Mouse (Mus musculus) heart, embryonic 14.5 days (tissue): Measurements from ENCODE around the gene Gm10037. TPM values are rescaled to one million over a fixed set of nuclear protein-coding genes. Genes with fewer than 3 reads are reported as not detected.
"Not testable (repeated sequence)": the region's sequence is repeated elsewhere in the genome, so short reads cannot be mapped to it uniquely, and the experiment has no call there.

Experiments used
- ATAC-seq: fragments of 200-750 bp; cut with Nextera tagmentation; 2 replicates; pipeline ENCODE4 v1.8.0; 2017; ENCODE audit warnings: low read depth, moderate TSS enrichment; ENCODE audit not compliant: insufficient number of reproducible peaks, insufficient read depth, low FRiP score
- H3K27ac ChIP-seq, 2 experiments: fragments of 200-500 bp in 1 of 2; fragments of 300-500 bp in 1 of 2; sonication (generic) in 1 of 2; replicated peaks in 1 of 2; 2 replicates each; pipeline ENCODE4 v1.5.1; 2012 to 2014; ENCODE audit warnings: low read depth in 2 of 2, low read length in 2 of 2, control low read depth in 1 of 2, mild to moderate bottlenecking in 1 of 2, mixed read lengths in 1 of 2; ENCODE audit not compliant: control insufficient read depth in 1 of 2, insufficient read depth in 1 of 2
- H3K27me3 ChIP-seq: fragments of 300-500 bp; sonication (generic); 2 replicates; pipeline ENCODE4 v1.6.1; 2014; ENCODE audit warnings: mild to moderate bottlenecking, low read length, control low read depth; ENCODE audit not compliant: control insufficient read depth, insufficient read depth
- H3K36me3 ChIP-seq: fragments of 300-500 bp; sonication (generic); 2 replicates; pipeline ENCODE4 v1.6.1; 2014; ENCODE audit warnings: mild to moderate bottlenecking, control low read depth, low read length, mixed read lengths; ENCODE audit not compliant: control insufficient read depth, insufficient read depth
- H3K4me1 ChIP-seq, 2 experiments: fragments of 200-500 bp in 1 of 2; fragments of 300-500 bp in 1 of 2; sonication (generic) in 1 of 2; 2 replicates each; pipeline ENCODE4 v1.6.1; 2012 to 2014; ENCODE audit warnings: low read length in 2 of 2, control low read depth in 1 of 2, mixed read lengths in 1 of 2; ENCODE audit not compliant: control insufficient read depth in 2 of 2, insufficient read depth in 2 of 2
- H3K4me2 ChIP-seq: fragments of 300-500 bp; sonication (generic); 2 replicates; pipeline ENCODE4 v1.6.1; 2014; ENCODE audit warnings: mild to moderate bottlenecking, low read length
- H3K4me3 ChIP-seq, 2 experiments: fragments of 200-500 bp in 1 of 2; fragments of 300-500 bp in 1 of 2; sonication (generic) in 1 of 2; 2 replicates each; pipeline ENCODE4 v1.5.1; 2012 to 2014; ENCODE audit warnings: low read length in 2 of 2, mild to moderate bottlenecking in 2 of 2, control low read depth in 1 of 2, low read depth in 1 of 2, moderate library complexity in 1 of 2; ENCODE audit not compliant: control insufficient read depth in 1 of 2, insufficient read depth in 1 of 2
- H3K9ac ChIP-seq: fragments of 300-500 bp; sonication (generic); 2 replicates; pipeline ENCODE4 v1.6.1; 2014; ENCODE audit warnings: mild to moderate bottlenecking, low read length
- H3K9me3 ChIP-seq: fragments of 300-500 bp; sonication (generic); 2 replicates; pipeline ENCODE4 v1.6.1; 2016; ENCODE audit warnings: low read length, control low read depth; ENCODE audit not compliant: control insufficient read depth
- WGBS: fragments of 180-500 bp; shearing (Covaris S2); extraction: QIAGEN DNeasy Blood & Tissue Kit; methylation state at CpG from one replicate; pipeline ENCODE4 v1.1.7; 2014; 5-methylcytosine and 5-hydroxymethylcytosine counted together
- polyA plus RNA-seq: library from polyadenylated mRNA; unstranded; fragments of >200 nt; fragmentation: Nextera tagmentation; extraction: Ambion mirVana; gene quantifications from 2 replicates; pipeline ENCODE4 v1.2.1, GENCODE M21; 2014

The Gm10037 gene
- 0.55 and 2.1 TPM in 2 replicates for polyA plus RNA-seq

DNA sequence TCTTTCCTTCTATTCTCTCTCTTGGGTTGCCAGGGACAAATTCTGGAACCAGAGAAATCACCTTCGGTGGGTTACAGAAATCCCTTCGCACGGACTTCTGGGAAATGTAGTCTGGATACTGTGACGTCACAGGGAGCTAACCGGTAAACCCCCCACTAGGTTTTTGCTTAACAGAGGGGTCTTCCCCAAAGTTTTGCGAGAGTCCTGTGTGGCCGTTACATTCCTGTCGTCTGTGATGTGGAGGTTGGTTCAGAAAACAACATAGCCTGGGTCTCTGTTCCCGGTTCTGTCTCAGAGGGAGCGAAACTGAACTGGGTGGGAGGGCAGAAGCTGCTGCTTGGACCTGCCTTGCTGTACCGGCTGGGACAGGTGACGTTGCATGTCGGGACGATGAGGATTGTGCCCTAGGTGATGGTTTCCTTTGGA is at the start of gene Gm10037:
Gm10037 (plus strand) TSS at position 196 of the 426 bp plus-strand sequence.
- H3K27ac ChIP-seq, result no peak within 1 kb of the TSS

DNA sequence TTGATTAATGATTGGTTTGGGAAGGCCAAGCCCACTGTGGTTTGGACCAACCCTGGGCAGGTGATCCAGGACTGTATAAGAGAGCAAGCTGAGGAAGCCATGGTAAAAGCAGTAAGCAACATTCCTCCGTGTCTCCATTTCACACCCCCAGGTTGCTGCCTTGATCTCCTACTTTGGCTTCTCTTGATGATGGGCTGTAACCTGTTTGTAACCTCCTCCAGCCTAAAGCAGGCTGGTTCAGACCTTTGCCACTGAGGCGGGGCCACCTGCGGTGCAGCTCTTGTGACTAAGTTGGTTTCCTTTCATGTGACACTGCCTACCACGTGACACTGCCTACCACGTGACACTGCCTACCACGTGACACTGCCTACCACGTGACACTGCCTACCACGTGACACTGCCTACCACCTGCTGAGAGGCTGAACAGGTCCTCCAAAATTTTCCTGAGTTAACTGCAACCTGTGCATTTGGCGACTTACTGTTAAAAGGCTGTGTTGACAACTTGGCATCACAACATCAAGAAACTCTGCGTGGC is 38.9 kb upstream of the Gm10037 start:
- WGBS, result 90% methylated on average over 10 of the region's 10 CpGs
- H3K36me3 ChIP-seq, result peaks cover 4% of the 10 kb centered on the region; the same call in 1 of the 2 replicates
- no peak for ATAC-seq
- 0 out of 2 replicates have a peak, but pooled peaks cover 3% of the 10 kb centered on the region for H3K9me3 ChIP-seq
- H3K4me1 ChIP-seq, result no peaks in the 10 kb centered on the region
- no peaks in the 10 kb centered on the region for H3K27me3 ChIP-seq
- no peak overlapping the region for H3K27ac ChIP-seq
- H3K4me3 ChIP-seq, result no peak overlapping the region
- H3K4me2 ChIP-seq, result no peak overlapping the region
- no peak overlapping the region for H3K9ac ChIP-seq

More for the DNA sequence above, at the start of gene Gm10037:
- WGBS, result 3% methylated on average over 14 of the region's 14 CpGs
- peaks cover 9% of the 10 kb centered on the region for H3K36me3 ChIP-seq
- H3K4me3 ChIP-seq, result peak within 1 kb of the TSS; percentile 50 to 87
- no peaks in the 10 kb centered on the region for H3K4me1 ChIP-seq
- peaks cover 5% of the 10 kb centered on the region; the same call in 1 of the 2 replicates for H3K9me3 ChIP-seq
- peak within 1 kb of the TSS; percentile 77 for H3K9ac ChIP-seq
- peak within 1 kb of the TSS; percentile 78 for H3K4me2 ChIP-seq
- no peak for ATAC-seq
- H3K27me3 ChIP-seq, result no peaks in the 10 kb centered on the region

DNA sequence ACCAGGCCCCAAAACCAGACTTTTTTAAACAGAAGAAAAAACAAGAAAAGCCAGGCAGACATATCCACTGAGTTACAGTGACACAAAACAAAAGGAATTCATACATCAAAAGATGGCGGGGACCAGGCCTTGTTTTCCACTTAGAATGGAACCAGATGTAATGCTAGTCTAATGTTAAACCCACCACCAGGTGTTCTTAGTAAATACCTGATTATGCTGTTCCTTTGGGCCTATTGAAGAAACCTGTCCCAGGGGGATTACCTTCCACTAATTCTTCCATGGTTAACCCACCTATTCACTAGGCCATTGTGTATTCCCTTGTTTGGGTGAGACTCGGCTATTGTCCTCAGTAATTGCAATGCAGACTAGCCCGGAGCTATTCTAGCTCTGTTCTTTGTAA is 32.3 kb upstream of the Gm10037 start:
- Histone ChIP-seq H3K9ac (no peak overlapping the region), H3K36me3 (no peaks in the 10 kb centered on the region), H3K9me3 (no peaks in the 10 kb centered on the region), H3K4me1 (no peaks in the 10 kb centered on the region), H3K4me2 (no peak overlapping the region), H3K4me3 (no peak overlapping the region), H3K27me3 (no peaks in the 10 kb centered on the region), H3K27ac (no peak overlapping the region)
- 89% methylated on average over 3 of the region's 3 CpGs for WGBS
- no peak for ATAC-seq

DNA sequence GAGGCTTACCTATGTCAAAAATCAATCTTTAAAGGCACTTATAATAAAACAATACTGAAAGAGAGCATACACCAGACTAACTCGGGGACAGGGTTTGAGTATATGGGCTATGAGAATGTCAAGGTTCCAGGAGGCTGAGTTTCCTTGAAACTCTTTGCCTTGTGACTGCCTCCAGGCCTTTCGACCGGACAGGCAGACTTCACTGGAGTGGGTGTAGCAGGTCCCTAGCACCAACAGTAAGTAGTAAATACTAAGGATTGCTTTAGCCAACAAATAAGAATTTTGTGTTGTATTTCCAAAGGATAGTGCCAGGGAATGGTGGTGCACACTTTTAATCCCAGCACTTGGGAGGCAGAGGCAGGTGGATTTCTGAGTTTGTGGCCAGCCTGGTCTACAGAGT is 31.8 kb upstream of the Gm10037 start:
- not testable (repeated sequence) for H3K4me1 ChIP-seq, H3K27ac ChIP-seq, H3K9me3 ChIP-seq, ATAC-seq, H3K9ac ChIP-seq, H3K4me2 ChIP-seq, H3K36me3 ChIP-seq, H3K27me3 ChIP-seq, H3K4me3 ChIP-seq
- 86% methylated on average over 3 of the region's 3 CpGs for WGBS

DNA sequence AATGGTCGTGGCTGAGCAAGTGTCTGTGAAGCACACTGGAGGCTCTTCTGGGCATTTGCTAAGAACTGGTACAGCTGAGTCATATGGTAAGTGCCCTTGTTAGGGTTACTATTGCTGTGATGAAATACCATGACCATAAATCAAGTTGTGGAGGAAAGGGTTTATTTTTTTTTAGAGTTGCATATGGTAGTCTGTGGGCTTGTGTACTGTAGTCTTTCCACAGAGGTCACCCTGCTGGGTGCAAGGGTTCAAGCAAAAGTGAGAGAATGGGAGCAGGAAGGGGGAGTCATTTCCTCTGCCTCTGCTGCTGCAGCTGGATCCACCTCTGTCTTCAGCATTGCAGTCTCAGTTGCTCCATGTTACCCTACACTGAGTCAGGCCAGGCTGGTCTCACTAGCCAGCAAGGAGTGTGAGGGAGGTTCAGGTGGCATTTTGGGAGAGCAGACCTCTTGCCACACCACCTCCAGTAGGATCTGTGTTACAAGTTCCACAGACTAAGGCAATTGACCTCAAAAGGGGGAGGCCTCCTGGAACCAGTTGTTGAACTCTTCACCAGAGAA is 19.2 kb upstream of the Gm10037 start:
- Histone ChIP-seq H3K27me3 (no peaks in the 10 kb centered on the region), H3K36me3 (no peaks in the 10 kb centered on the region), H3K4me3 (no peak overlapping the region), H3K27ac (no peak overlapping the region), H3K9ac (no peak overlapping the region), H3K9me3 (no peaks in the 10 kb centered on the region), H3K4me2 (no peak overlapping the region), H3K4me1 (no peaks in the 10 kb centered on the region; a peak in 1 of 4 replicates)
- ATAC-seq, result no peak
- WGBS, result 54% methylated on average over 1 of the region's 1 CpGs

DNA sequence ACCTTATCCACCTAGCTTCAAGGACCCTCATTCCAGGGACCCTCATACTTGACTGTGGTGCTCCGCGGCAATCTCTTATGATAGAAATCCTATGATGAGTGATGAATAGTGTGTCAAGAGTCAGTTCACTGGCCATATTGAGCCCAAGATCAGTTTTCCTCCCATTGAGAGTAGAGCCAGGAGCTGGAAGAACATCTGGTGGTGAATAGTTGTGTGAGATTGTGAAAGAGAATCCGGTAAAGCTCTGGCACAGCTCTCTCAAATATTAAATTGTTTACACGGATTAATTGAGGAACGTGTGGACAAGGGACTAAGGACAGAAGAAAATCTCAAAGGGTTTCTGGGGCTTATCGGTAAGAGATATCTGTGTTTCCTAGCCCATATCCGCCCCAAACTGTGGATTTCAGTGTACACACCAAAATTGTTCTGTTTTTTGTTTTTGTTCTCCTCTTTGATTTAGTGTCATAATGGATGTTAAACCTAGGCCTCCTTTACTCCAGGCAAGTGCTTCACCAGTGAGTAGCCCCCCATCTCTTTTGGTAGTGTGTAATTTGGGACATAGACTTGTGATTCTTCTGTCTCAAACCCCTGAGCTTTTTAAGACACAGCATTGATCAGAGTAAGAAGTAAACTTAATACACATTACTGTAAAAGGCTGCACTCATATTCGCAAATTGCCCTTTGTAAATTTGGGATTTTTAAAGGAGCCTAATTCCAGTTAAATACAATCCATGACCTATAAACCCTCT is 17.8 kb upstream of the Gm10037 start:
- WGBS, result 74% methylated on average over 8 of the region's 8 CpGs
- Histone ChIP-seq H3K4me3 (peak overlapping the region in 1 of 2 experiments; percentile 85; a peak in 2 of 4 replicates), H3K4me2 (peak overlapping the region; percentile 79), H3K27me3 (no peaks in the 10 kb centered on the region), H3K4me1 (no peaks in the 10 kb centered on the region; a peak in 1 of 4 replicates), H3K27ac (peak overlapping the region in 1 of 2 experiments; percentile 87; a peak in 1 of 4 replicates), H3K36me3 (no peaks in the 10 kb centered on the region), H3K9me3 (no peaks in the 10 kb centered on the region), H3K9ac (no peak overlapping the region)
- ATAC-seq, result no peak

DNA sequence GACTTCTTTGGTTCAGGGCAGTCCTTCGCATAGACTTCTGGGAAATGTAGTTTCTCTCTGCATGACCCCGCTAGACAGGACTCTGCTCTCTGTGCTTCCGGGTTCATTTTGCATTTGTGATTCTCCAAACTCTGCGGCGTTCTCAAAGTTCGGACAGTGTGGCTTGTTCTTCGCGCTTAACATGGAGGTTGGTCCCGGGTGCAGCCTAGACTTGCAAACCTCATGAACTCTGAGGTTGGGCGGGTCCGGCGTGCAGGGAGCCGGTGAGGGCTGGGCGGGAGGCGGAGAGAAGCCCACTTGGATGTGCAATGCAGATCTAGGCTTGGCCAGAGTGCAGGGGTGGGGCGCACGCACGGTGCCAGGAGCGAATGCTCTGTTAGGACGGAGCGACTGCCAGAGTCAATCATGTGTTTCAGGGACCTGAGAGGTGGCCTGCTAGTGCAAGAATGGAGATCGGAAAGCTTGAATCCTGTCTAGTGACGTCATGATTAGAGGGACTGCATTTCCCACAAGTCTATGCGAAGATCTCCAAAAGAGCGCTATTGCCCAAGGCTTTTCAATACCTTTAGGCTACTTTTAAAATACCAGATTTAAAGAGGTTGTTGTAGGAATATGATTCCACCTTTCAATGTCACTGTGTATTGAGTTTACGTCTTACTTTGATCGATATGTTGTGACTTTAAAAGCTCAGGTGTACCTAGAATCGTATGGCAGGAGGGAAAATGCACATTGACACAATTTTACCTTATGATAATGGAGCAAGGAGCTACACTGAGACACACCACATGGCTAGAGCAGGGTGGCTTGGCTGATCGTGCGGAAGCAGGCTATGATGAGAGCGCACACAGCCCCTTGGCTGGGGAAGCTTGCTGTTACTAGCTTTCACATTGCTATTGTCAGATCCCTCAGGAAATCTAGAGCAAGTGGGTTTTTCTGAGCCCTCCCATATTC is 16.9 kb upstream of the Gm10037 start, which contains the start of gene Zfp273:
Zfp273 (plus strand) TSS at position 31 of the 951 bp plus-strand sequence.
- H3K4me2 ChIP-seq, result peak within 1 kb of the TSS; percentile 79
- peak within 1 kb of the TSS; percentile 86 to 87 for H3K27ac ChIP-seq
- no peaks in the 10 kb centered on the region for H3K27me3 ChIP-seq
- H3K4me1 ChIP-seq, result no peaks in the 10 kb centered on the region; a peak in 1 of 4 replicates
- no peaks in the 10 kb centered on the region for H3K9me3 ChIP-seq
- peak within 1 kb of the TSS; percentile 66 to 85 for H3K4me3 ChIP-seq
- WGBS, result 2% methylated on average over 31 of the region's 31 CpGs
- H3K9ac ChIP-seq, result peak within 1 kb of the TSS; percentile 79
- peak; percentile 93 for ATAC-seq
- H3K36me3 ChIP-seq, result no peaks in the 10 kb centered on the region
